Mouse (Mus musculus): ENCODE data around the gene Phf10.
"Not testable (repeated sequence)": the region's sequence is repeated elsewhere in the genome, so short reads cannot be mapped to it uniquely, and the experiment has no call there.

The Phf10 gene

GRCm38 (mm10) chr17:14960951-14961556, at the start of gene Phf10:
Phf10 (minus strand) TSS chr17:14961273.
- DNase-seq (ENCODE audit: extremely low read depth, insufficient read length, low spot score) = peak; percentile 63

- not testable (repeated sequence) for DNase-seq (ENCODE audit: extremely low read depth, insufficient read length, low spot score)
These were observed 48.8 kb upstream of the Phf10 start, which contains the start of gene Gm3435 for GRCm38 (mm10) chr17:15009706-15010413. Gm3435 (plus strand) TSS chr17:15010176.

- not testable (repeated sequence) for DNase-seq (ENCODE audit: extremely low read depth, insufficient read length, low spot score)
These were observed 48.0 kb upstream of the Phf10 start for GRCm38 (mm10) chr17:15009088-15009487.

GRCm38 (mm10) chr17:15000047-15000446, 39.0 kb upstream of the Phf10 start:
- DNase-seq (ENCODE audit: extremely low read depth, insufficient read length, low spot score) = not testable (repeated sequence)

- DNase-seq (ENCODE audit: extremely low read depth, insufficient read length, low spot score) = not testable (repeated sequence)
These were observed 33.1 kb upstream of the Phf10 start for GRCm38 (mm10) chr17:14994140-14994539.

GRCm38 (mm10) chr17:14993139-14993832, 32.2 kb upstream of the Phf10 start:
- DNase-seq (ENCODE audit: extremely low read depth, insufficient read length, low spot score) = not testable (repeated sequence)

- DNase-seq (ENCODE audit: extremely low read depth, insufficient read length, low spot score) = not testable (repeated sequence)
These were observed 31.6 kb upstream of the Phf10 start for GRCm38 (mm10) chr17:14992522-14993138.

GRCm38 (mm10) chr17:14990116-14990702, 29.1 kb upstream of the Phf10 start:
- not testable (repeated sequence) for DNase-seq (ENCODE audit: extremely low read depth, insufficient read length, low spot score)

- not testable (repeated sequence) for DNase-seq (ENCODE audit: extremely low read depth, insufficient read length, low spot score)
These were observed 17.4 kb upstream of the Phf10 start, which contains the start of the genes 9030025P20Rik and Gm3417 for GRCm38 (mm10) chr17:14978362-14979038. 9030025P20Rik (plus strand) TSS chr17:14978468. Gm3417 (minus strand) TSS chr17:14978790.

- not testable (repeated sequence) for DNase-seq (ENCODE audit: extremely low read depth, insufficient read length, low spot score)
These were observed 16.8 kb upstream of the Phf10 start for GRCm38 (mm10) chr17:14977718-14978361.

GRCm38 (mm10) chr17:14968373-14968913, 7.4 kb upstream of the Phf10 start:
- not testable (repeated sequence) for DNase-seq (ENCODE audit: extremely low read depth, insufficient read length, low spot score)

GRCm38 (mm10) chr17:14961557-14962154, 583 bp upstream of the Phf10 start:
- not testable (repeated sequence) for DNase-seq (ENCODE audit: extremely low read depth, insufficient read length, low spot score)

GRCm38 (mm10) chr17:14960520-14960919, 553 bp downstream of the Phf10 start:
- DNase-seq (ENCODE audit: extremely low read depth, insufficient read length, low spot score) = peak; percentile 74

GRCm38 (mm10) chr17:14959979-14960378, 1.1 kb downstream of the Phf10 start:
- peak; percentile 24 for DNase-seq (ENCODE audit: extremely low read depth, insufficient read length, low spot score)

GRCm38 (mm10) chr17:14958686-14959327, 2.3 kb downstream of the Phf10 start:
- DNase-seq (ENCODE audit: extremely low read depth, insufficient read length, low spot score) = no peak

GRCm38 (mm10) chr17:14953452-14953851, 7.6 kb downstream of the Phf10 start:
- no peak for DNase-seq (ENCODE audit: extremely low read depth, insufficient read length, low spot score)

GRCm38 (mm10) chr17:14949161-14949827, 11.8 kb downstream of the Phf10 start:
- DNase-seq (ENCODE audit: extremely low read depth, insufficient read length, low spot score) = no peak

- no peak for DNase-seq (ENCODE audit: extremely low read depth, insufficient read length, low spot score)
These were observed 16.5 kb downstream of the Phf10 start for GRCm38 (mm10) chr17:14944551-14944950.
